Mouse (Mus musculus) E14TG2a.4 (cell line): ENCODE data around the gene Cfap298.
A peak's percentile ranks its signal among the peaks of the same experiment; 100 is the strongest.

Experiments
- H3K27me3 ChIP-seq: 2 replicates; pipeline ENCODE4 v1.6.1; 2014; ENCODE audit warnings: low read length, control low read depth; ENCODE audit not compliant: insufficient read depth
- H3K36me3 ChIP-seq: 2 replicates; pipeline ENCODE4 v1.6.1; 2014; ENCODE audit warnings: low read length, control low read depth; ENCODE audit not compliant: insufficient read depth
- H3K4me1 ChIP-seq: replicated peaks from 2 replicates; pipeline ENCODE4 v1.6.1; 2014; ENCODE audit warnings: low read depth, low read length, control low read depth
- H3K4me3 ChIP-seq: replicated peaks from 2 replicates; pipeline ENCODE4 v1.5.1; 2014; ENCODE audit warnings: mild to moderate bottlenecking, low read length
- H3K9me3 ChIP-seq: 2 replicates; pipeline ENCODE4 v1.6.1; 2014; ENCODE audit warnings: low read length, control low read depth
- CTCF ChIP-seq: conservative IDR thresholded peaks from 2 replicates; pipeline ENCODE4 v1.5.1; 2014; ENCODE audit warnings: low read length
- NANOG ChIP-seq: IDR thresholded peaks from 2 replicates; pipeline ENCODE4 v1.6.1; 2014; ENCODE audit warnings: borderline replicate concordance, low read length, mixed read lengths
- POU5F1 ChIP-seq: IDR thresholded peaks from 2 replicates; pipeline ENCODE4 v1.6.1; 2014; ENCODE audit warnings: low read length, borderline replicate concordance

Gene Cfap298

DNA sequence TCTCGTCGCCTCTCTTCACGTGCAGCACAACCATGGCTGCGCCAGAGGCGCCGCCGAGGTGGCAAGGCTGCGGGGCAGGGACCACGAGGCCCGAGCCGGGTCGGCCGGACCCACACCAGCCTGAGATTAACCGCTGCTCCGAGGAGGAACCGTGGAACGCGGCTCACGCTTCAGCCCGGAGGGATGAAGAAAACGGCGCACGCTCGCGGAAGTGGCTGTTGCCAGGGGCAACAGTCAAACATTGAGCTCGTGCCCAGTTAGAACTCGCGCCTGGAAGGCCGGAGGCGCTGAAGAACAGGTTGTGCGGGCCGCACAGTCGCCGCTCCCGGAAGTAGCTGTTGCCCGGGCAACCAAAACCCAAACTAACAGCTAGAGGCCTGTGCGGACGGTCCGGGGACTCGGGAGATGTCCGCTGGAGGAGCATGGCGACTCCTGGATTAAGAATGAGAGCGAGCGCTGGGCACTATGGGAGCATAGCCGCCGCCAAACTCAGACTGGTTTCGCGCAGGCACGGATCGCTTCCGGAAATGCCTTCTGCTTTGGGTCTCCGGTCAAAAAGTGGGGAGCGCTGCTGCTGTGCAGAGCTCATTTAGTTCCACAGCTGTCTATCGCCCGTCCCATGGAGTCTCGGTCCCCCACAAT lies at the start of gene Cfap298:
Gene Cfap298 (minus strand): TSS at position 428 of the 642 bp plus-strand sequence.
- H3K36me3 ChIP-seq: peaks cover 31% of the 10 kb centered on the region
- H3K4me3 ChIP-seq: peak within 1 kb of the TSS; percentile 93
- TF ChIP-seq CTCF (no peak), NANOG (no peak)
- H3K4me1 ChIP-seq: peaks cover 11% of the 10 kb centered on the region
- no peaks in the 10 kb centered on the region for H3K9me3 ChIP-seq
- no peaks in the 10 kb centered on the region for H3K27me3 ChIP-seq

DNA sequence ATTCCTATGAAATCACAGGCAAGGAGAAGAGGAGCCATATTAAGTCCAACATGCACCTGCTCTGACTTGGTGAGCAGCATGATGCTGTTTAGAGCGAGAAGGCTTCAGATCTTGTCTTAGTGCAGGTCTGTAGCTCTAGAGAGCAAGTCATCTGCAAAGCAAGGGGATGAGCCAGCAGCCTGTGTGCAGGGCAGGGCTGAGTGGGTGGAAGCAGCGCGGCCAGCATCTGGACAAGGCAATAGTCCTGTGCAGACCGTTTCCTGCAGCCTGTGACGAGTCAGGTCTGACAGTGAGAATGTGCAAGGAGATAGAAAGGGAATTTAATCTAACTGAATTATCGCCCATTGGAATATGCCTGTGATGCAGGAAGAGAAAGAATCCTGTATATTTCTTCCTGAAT lies 36.1 kb upstream of the Cfap298 start:
- H3K4me1 ChIP-seq: peaks cover 3% of the 10 kb centered on the region; the same call in 1 of the 2 replicates
- 0 out of 2 replicates have a peak, but pooled peaks cover 3% of the 10 kb centered on the region for H3K36me3 ChIP-seq
- no peaks in the 10 kb centered on the region for H3K27me3 ChIP-seq
- no peak overlapping the region for H3K4me3 ChIP-seq
- H3K9me3 ChIP-seq: no peaks in the 10 kb centered on the region
- TF ChIP-seq CTCF (no peak), NANOG (no peak), POU5F1 (no peak)

DNA sequence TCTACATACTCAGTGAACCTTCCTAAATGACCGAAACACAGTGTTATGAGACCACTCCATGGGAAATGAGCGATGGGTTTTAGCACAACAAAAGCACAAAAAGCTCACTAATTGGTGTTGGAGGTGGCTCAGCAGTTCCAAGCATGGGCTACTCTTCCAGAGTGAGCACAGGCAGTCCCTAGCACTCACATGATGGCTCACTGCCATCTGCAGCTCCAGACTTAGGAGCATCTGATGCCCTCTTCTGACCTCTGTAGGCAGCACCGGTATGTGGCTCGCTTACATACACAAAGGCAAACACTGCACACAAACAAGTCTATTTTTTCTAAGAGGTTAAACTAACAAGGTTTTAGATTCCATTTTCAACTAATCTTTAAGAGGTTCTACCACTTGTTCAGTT lies 31.3 kb upstream of the Cfap298 start:
- H3K9me3 ChIP-seq: no peaks in the 10 kb centered on the region
- TF ChIP-seq POU5F1 (no peak), NANOG (no peak), CTCF (no peak)
- H3K36me3 ChIP-seq: peaks cover 16% of the 10 kb centered on the region
- no peaks in the 10 kb centered on the region for H3K27me3 ChIP-seq
- no peak overlapping the region for H3K4me3 ChIP-seq
- peaks cover 3% of the 10 kb centered on the region; the same call in 1 of the 2 replicates for H3K4me1 ChIP-seq

DNA sequence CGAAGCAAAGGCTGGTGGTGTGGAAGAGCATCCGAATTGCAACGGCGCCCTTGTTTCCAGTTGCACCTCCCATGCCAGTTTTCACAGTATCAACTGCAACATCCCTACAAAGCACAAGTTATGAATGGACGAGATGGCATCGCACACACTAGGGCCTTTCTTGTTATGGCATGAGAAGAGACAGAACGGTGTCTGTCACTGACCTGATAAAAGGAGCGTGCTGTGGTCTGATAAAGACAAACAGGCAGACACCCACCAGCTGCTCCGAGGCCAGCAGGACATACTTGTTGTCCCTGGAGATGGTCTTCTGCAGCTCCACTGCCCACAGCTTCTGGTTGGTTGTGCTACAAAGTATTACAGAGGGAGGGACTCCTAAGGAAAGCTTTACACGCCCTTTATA lies 29.4 kb upstream of the Cfap298 start:
- no peak for TF ChIP-seq CTCF
- TF ChIP-seq NANOG: no peak
- TF ChIP-seq POU5F1: no peak

DNA sequence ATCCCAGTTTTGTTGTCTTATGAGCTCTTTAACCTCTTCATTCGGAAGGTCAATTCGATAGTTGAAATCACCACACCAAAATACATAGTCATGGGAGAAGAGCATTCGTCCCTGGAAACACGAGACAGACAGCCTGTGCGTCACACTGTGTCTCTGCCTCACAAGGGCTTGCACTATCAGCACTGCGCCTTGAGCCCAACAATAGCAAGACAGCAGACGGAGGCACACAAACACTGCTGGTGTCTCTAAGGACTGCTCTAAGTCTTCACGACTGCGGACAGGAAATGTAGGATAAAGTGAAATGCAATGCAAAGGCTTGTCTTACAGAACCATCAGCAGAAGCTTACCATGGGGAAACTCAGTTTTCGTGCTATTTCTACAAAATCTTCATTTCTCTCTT lies 29.0 kb upstream of the Cfap298 start:
- peaks cover 16% of the 10 kb centered on the region for H3K36me3 ChIP-seq
- no peaks in the 10 kb centered on the region for H3K9me3 ChIP-seq
- H3K4me3 ChIP-seq: no peak overlapping the region
- TF ChIP-seq NANOG (no peak), CTCF (no peak), POU5F1 (no peak)
- H3K27me3 ChIP-seq: no peaks in the 10 kb centered on the region
- H3K4me1 ChIP-seq: peaks cover 3% of the 10 kb centered on the region; the same call in 1 of the 2 replicates

More for the DNA sequence above, 29.4 kb upstream of the Cfap298 start:
- Histone ChIP-seq H3K36me3 (peaks cover 16% of the 10 kb centered on the region), H3K4me1 (peaks cover 3% of the 10 kb centered on the region; the same call in 1 of the 2 replicates), H3K27me3 (no peaks in the 10 kb centered on the region), H3K9me3 (no peaks in the 10 kb centered on the region), H3K4me3 (no peak overlapping the region)

DNA sequence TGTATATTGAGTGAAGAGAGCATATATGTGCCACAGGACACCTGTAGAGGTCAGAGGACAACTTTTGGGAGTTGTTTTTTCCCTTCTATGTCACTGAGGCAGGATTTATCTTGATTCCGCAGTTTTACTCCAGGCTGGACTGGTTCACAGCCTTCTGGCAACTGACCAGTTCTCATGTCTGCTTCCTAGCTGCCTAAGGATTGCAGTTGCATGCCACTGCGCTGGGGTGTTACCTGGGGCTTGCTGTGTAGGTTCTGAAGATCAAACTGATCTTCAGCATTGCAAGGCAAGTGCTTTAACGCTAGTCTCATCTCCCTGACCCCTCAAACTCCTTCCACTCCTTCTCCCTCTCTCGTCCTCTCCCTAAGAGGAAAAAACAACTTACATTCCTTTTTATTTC lies 28.3 kb upstream of the Cfap298 start:
- Histone ChIP-seq H3K36me3 (peaks cover 15% of the 10 kb centered on the region), H3K9me3 (no peaks in the 10 kb centered on the region), H3K4me1 (peaks cover 3% of the 10 kb centered on the region; the same call in 1 of the 2 replicates), H3K4me3 (no peak overlapping the region), H3K27me3 (no peaks in the 10 kb centered on the region)
- TF ChIP-seq CTCF (no peak), POU5F1 (no peak), NANOG (no peak)

DNA sequence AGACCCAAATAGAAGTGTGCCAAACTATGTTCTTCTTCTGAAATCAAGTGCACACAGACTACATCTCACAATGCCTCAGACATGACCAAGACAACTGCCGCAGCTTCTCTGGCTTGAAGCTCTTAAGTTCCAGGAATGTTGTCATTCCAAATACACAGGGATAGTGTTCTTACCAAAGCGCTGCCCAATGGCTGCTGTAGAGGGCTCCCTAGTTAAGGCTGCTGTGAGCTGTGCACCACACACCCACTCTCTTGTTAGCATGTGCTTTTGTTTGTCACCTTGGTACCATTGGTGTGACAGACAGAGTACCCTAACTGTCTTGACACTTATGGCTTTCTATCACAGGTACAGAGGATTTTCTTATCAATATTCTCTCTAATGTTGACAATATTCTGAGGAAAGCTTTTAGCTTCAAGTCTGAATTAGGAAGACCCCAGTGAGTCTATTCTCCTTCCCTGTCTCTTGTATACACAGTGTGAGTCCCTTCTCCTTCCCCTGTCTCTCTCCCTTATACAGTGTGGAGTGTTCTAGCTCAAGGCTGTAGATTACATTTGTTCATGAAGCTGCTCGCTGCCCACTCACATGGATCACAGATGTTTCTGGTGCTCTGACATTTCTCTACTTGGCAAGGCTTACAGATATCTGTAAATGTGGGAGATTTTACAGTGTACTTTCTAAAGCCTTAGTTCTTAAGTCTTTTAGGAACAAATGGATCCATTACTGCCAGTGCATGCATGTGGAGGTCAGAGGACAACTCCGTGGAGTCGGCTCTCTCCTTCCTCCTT lies 23.6 kb upstream of the Cfap298 start:
- peaks cover 2% of the 10 kb centered on the region; the same call in 1 of the 2 replicates for H3K36me3 ChIP-seq
- no peaks in the 10 kb centered on the region for H3K9me3 ChIP-seq

DNA sequence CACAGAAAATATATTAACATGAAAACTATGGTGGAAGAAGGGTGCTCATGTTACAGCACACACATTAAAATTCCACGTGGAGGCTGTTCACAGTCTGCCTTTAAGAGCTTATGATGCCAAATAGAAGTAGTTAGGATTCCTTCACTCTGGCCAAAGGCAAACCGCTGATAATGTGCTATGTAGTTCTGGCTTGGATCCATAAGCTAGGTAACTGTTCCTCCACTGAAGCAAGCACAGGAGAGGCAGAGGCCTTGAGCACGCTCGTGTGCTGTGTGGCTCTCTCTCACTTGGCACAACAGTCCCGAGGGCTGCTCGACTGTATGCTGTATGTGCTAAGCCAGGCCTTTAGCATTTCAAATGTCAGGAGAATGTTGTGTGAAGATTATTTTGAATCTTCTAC lies 20.6 kb upstream of the Cfap298 start:
- Histone ChIP-seq H3K4me1 (0 out of 2 replicates have a peak, but pooled peaks cover 8% of the 10 kb centered on the region), H3K9me3 (no peaks in the 10 kb centered on the region), H3K36me3 (peaks cover 5% of the 10 kb centered on the region; the same call in 1 of the 2 replicates), H3K27me3 (no peaks in the 10 kb centered on the region), H3K4me3 (no peak overlapping the region)
- TF ChIP-seq POU5F1 (no peak), CTCF (no peak), NANOG (no peak)

More for the DNA sequence above, 23.6 kb upstream of the Cfap298 start:
- Histone ChIP-seq H3K27me3 (no peaks in the 10 kb centered on the region), H3K4me3 (no peak overlapping the region), H3K4me1 (no peaks in the 10 kb centered on the region)
- TF ChIP-seq NANOG (no peak), POU5F1 (no peak), CTCF (no peak)
